Mouse (Mus musculus) limb, embryonic 11.5 days (tissue): ENCODE measurements around the gene Isg20l2. TPM values are rescaled to one million over a fixed set of nuclear protein-coding genes. Genes with fewer than 3 reads are reported as not detected.
A peak's percentile ranks its signal among the peaks of the same experiment; 100 is the strongest.
"Not testable (repeated sequence)": the region's sequence is repeated elsewhere in the genome, so short reads cannot be mapped to it uniquely, and the experiment has no call there.

Source experiments
- ATAC-seq: fragments of 200-750 bp; cut with Nextera tagmentation; 2 replicates; pipeline ENCODE4 v1.8.0; 2017; ENCODE audit warnings: low read depth; ENCODE audit not compliant: insufficient number of reproducible peaks, low FRiP score, low TSS enrichment
- DNase-seq: peaks from one replicate; pipeline ENCODE4 v3.0.0-alpha.2; 2015; ENCODE audit warnings: low spot score
- H3K27ac ChIP-seq: fragments of 300-500 bp; sonication (generic); replicated peaks from 2 replicates; pipeline ENCODE4 v1.5.1; 2014; ENCODE audit warnings: low read depth, mild to moderate bottlenecking, low read length
- H3K27me3 ChIP-seq: fragments of 300-500 bp; sonication (generic); 2 replicates; pipeline ENCODE4 v1.6.1; 2014; ENCODE audit warnings: mild to moderate bottlenecking, low read length, mixed read lengths; ENCODE audit not compliant: control insufficient read depth, insufficient read depth
- H3K36me3 ChIP-seq: fragments of 300-500 bp; sonication (generic); 2 replicates; pipeline ENCODE4 v1.6.1; 2014; ENCODE audit warnings: mild to moderate bottlenecking, low read length, moderate library complexity, mixed read lengths; ENCODE audit not compliant: control insufficient read depth, insufficient read depth
- H3K4me1 ChIP-seq: fragments of 300-500 bp; sonication (generic); 2 replicates; pipeline ENCODE4 v1.6.1; 2014; ENCODE audit warnings: low read length, mixed read lengths; ENCODE audit not compliant: control insufficient read depth, insufficient read depth
- H3K4me2 ChIP-seq: fragments of 300-500 bp; sonication (generic); 2 replicates; pipeline ENCODE4 v1.6.1; 2014; ENCODE audit warnings: low read depth, mild to moderate bottlenecking, moderate library complexity; ENCODE audit not compliant: severe bottlenecking
- H3K4me3 ChIP-seq: fragments of 300-500 bp; sonication (generic); 2 replicates; pipeline ENCODE4 v1.5.1; 2014; ENCODE audit warnings: low read depth, low read length
- H3K9ac ChIP-seq: fragments of 300-500 bp; sonication (generic); 2 replicates; pipeline ENCODE4 v1.6.1; 2014; ENCODE audit warnings: mild to moderate bottlenecking, low read length
- H3K9me3 ChIP-seq: fragments of 300-500 bp; sonication (generic); 2 replicates; pipeline ENCODE4 v1.6.1; 2016; ENCODE audit warnings: low read length; ENCODE audit not compliant: control insufficient read depth
- WGBS: fragments of 180-500 bp; shearing (Covaris S2); extraction: QIAGEN DNeasy Blood & Tissue Kit; methylation state at CpG from one replicate; pipeline ENCODE4 v1.1.7; 2014; 5-methylcytosine and 5-hydroxymethylcytosine counted together
- polyA plus RNA-seq: library from polyadenylated mRNA; unstranded; fragments of >200 nt; fragmentation: Nextera tagmentation; extraction: Ambion mirVana; gene quantifications from 2 replicates; pipeline ENCODE4 v1.2.1, GENCODE M21; 2014

Isg20l2 gene
- polyA plus RNA-seq, 1 experiment from 2014 or later, result 51.7 TPM

GRCm38 (mm10) chr3:87893367-87893905 is 36.7 kb upstream of the Isg20l2 start:
- 82% methylated on average over 3 of the region's 3 CpGs for WGBS
- no peak overlapping the region; the same call in 1 of the 2 replicates for H3K9ac ChIP-seq
- H3K36me3 ChIP-seq, result no peaks in the 10 kb centered on the region
- H3K9me3 ChIP-seq, result no peaks in the 10 kb centered on the region
- H3K4me3 ChIP-seq, result no peak overlapping the region
- DNase-seq, result no peak
- H3K4me2 ChIP-seq, result no peak overlapping the region
- H3K27me3 ChIP-seq, result no peaks in the 10 kb centered on the region
- no peaks in the 10 kb centered on the region for H3K4me1 ChIP-seq
- no peak overlapping the region for H3K27ac ChIP-seq
- ATAC-seq, result no peak

GRCm38 (mm10) chr3:87899266-87899665 is 30.8 kb upstream of the Isg20l2 start:
- 81% methylated on average over 3 of the region's 3 CpGs for WGBS
- no peaks in the 10 kb centered on the region for H3K27me3 ChIP-seq
- no peak overlapping the region for H3K9ac ChIP-seq
- no peak overlapping the region for H3K4me3 ChIP-seq
- no peaks in the 10 kb centered on the region for H3K36me3 ChIP-seq
- H3K4me1 ChIP-seq, result no peaks in the 10 kb centered on the region
- ATAC-seq (no peak), DNase-seq (no peak)
- no peaks in the 10 kb centered on the region for H3K9me3 ChIP-seq
- no peak overlapping the region for H3K27ac ChIP-seq
- H3K4me2 ChIP-seq, result no peak overlapping the region

DNA sequence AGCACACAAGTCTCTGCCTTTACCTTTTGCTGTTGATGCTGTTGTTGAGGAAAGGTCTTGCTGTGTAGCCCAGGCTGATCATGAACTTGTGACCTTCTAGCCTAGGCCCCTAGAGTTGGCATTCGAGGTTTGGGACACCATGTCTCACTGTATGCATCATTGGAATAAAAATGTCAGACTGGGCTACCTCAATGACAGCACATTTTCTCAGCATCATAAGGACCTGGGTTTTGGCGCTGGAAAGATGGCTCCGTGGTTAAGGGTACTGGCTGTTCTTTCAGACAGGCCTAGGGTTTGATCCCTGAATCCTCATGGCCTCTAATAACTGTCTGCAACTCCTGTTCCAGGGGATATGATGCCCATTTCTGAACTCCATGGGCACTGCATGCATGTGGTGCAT is 30.3 kb upstream of the Isg20l2 start:
- Histone ChIP-seq H3K36me3 (no peaks in the 10 kb centered on the region), H3K4me2 (no peak overlapping the region), H3K9me3 (no peaks in the 10 kb centered on the region), H3K4me3 (no peak overlapping the region), H3K4me1 (no peaks in the 10 kb centered on the region), H3K27me3 (no peaks in the 10 kb centered on the region), H3K27ac (no peak overlapping the region), H3K9ac (no peak overlapping the region)
- no peak for ATAC-seq
- no peak for DNase-seq
- WGBS, result 76% methylated on average over 3 of the region's 3 CpGs

DNA sequence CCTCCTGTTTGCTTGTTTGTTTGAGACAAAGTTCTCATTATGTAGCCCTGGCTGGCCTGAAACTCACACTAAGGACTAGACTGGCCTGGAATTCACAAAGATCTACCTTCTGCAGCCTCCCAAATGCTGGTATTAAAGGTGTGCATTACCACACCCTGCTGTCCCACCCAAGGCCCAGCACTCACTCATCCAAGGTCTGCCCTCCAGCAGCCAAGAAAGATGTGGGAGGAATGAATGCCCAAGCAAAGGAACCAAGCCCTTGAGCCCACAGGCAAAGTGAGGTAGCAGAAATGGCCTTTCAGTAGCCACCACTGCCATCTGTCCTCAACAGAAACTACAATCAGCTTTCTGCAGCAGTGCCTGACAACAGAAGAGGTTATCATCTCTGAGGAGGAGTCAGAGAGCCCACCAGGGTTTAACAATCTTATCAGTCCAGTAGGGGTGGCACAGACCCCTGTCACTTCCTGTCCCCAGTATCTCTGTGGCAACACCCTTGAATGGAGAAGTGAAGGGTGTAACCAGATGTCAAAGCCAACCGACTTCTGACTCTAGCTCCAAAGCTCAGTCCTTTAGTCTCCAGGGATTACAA is 29.0 kb upstream of the Isg20l2 start:
- no peak overlapping the region for H3K4me3 ChIP-seq
- no peak for ATAC-seq
- H3K9me3 ChIP-seq, result no peaks in the 10 kb centered on the region
- H3K4me2 ChIP-seq, result no peak overlapping the region
- WGBS, result 56% methylated on average over 1 of the region's 1 CpGs
- H3K36me3 ChIP-seq, result no peaks in the 10 kb centered on the region
- no peaks in the 10 kb centered on the region for H3K27me3 ChIP-seq
- no peak for DNase-seq
- H3K4me1 ChIP-seq, result no peaks in the 10 kb centered on the region
- H3K27ac ChIP-seq, result no peak overlapping the region; the same call in 1 of the 2 replicates
- H3K9ac ChIP-seq, result no peak overlapping the region

DNA sequence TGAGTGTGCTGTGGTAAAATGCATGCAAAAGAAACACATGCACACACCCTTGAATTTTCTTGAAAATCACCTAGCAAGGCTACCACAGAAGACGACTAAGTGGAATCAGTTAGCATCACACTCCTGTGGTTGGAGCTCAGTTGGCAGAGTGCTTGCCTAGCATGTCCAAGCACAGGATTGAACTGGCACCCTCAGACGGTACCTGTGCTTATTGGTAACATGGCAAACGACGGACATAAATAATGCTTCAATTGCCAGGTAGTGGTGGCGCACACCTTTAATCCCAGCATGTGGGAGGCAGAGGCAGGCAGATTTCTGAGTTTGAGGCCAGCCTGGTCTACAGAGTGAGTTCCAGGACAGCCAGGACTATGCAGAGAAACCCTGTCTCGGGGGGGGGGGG is 28.2 kb upstream of the Isg20l2 start:
- H3K9ac ChIP-seq, H3K4me1 ChIP-seq, H3K36me3 ChIP-seq, H3K4me3 ChIP-seq, H3K4me2 ChIP-seq, DNase-seq, H3K9me3 ChIP-seq, H3K27me3 ChIP-seq, ATAC-seq, H3K27ac ChIP-seq: not testable (repeated sequence)
- 78% methylated on average over 6 of the region's 6 CpGs for WGBS

GRCm38 (mm10) chr3:87903821-87904220 is 26.3 kb upstream of the Isg20l2 start:
- 50% methylated on average over 5 of the region's 5 CpGs for WGBS
- no peak overlapping the region for H3K4me3 ChIP-seq
- no peak overlapping the region for H3K9ac ChIP-seq
- no peak overlapping the region; the same call in 1 of the 2 replicates for H3K4me2 ChIP-seq
- no peak for ATAC-seq
- no peaks in the 10 kb centered on the region for H3K36me3 ChIP-seq
- H3K27me3 ChIP-seq, result no peaks in the 10 kb centered on the region
- peak overlapping the region; percentile 58 for H3K27ac ChIP-seq
- DNase-seq, result no peak
- H3K4me1 ChIP-seq, result peaks cover 10% of the 10 kb centered on the region; the same call in 1 of the 2 replicates
- no peaks in the 10 kb centered on the region for H3K9me3 ChIP-seq

DNA sequence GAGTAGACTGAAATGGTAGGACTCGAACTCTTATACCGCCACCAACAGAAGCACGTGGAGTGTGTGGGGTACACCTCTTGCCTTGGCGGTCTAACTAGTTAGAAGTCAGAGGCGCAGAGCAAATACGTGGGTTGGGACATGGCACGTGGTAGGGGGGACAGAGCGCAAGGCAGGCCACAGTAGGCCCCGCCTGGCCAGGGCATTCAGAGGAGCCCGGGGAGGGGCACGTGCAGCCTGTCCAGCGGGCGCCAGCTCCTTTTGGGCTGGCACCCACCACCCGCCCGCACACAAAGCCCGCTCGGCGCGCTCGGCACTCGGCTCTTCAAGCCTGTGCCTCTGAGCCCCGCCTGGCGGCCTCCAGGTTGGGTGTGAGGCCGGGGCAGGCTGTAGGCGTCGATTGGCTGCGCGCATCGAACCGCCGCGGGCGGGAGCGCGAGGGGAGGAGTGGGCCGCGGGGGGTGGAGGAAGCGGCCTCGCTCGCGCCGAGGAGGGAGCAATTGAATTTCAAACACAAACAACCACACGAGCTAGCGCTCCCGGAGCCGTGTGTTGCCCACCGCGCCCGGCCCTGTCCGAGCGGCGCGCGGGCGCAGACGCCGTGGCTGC is 24.1 kb upstream of the Isg20l2 start, which contains the start of gene Hdgf:
Hdgf (plus strand) TSS at position 442 of the 606 bp plus-strand sequence.
- Histone ChIP-seq H3K4me3 (peak within 1 kb of the TSS; percentile 99), H3K9ac (peak within 1 kb of the TSS; percentile 99), H3K9me3 (no peaks in the 10 kb centered on the region), H3K4me1 (peaks cover 24% of the 10 kb centered on the region; the same call in 1 of the 2 replicates), H3K27me3 (no peaks in the 10 kb centered on the region), H3K27ac (peak within 1 kb of the TSS; percentile 96), H3K36me3 (no peaks in the 10 kb centered on the region), H3K4me2 (peak within 1 kb of the TSS; percentile 86)
- under 1% methylated on average over 49 of the region's 57 CpGs for WGBS
- peak; percentile 97 for DNase-seq
- ATAC-seq, result peak; percentile 88

DNA sequence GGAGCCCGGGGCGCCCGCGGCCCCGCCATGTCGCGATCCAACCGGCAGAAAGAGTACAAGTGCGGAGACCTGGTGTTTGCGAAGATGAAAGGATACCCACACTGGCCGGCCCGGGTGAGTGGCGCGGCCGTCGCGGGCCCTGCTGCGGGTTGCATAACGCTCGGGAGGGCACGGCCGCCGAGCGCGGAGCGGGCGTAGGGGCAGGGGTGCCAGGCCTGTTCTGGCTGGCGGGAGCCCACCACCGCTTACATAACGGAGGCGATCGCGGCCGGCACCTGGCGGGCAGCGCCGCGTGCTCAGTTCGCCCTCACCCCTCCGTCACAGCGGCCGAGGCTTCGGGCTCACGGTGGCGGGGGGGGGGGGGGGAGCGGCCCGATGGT is 23.5 kb upstream of the Isg20l2 start:
- Histone ChIP-seq H3K36me3 (no peaks in the 10 kb centered on the region), H3K27ac (peak overlapping the region; percentile 96), H3K9ac (peak overlapping the region; percentile 99), H3K4me1 (peaks cover 28% of the 10 kb centered on the region), H3K27me3 (no peaks in the 10 kb centered on the region), H3K4me3 (peak overlapping the region; percentile 99), H3K9me3 (no peaks in the 10 kb centered on the region), H3K4me2 (peak overlapping the region; percentile 86)
- ATAC-seq (no peak), DNase-seq (peak; percentile 66)
- 0% methylated on average over 42 of the region's 47 CpGs for WGBS
